Mouse (Mus musculus): ENCODE data around the gene Slc7a1.

GRCm38 (mm10) chr5:148383841-148384500 lies 15.7 kb downstream of the Slc7a1 start:
- TF ChIP-seq CTCF (IDR thresholded peaks at IDR 0.05; ENCODE audit: insufficient read depth, low read length) (no peak), POLR2A (IDR thresholded peaks at IDR 0.05; ENCODE audit: borderline replicate concordance, extremely low read depth, low read depth, low read length) (no peak)

Measured in lung, adult 2 months (tissue).